8 mouse cellular contexts compared by ENCODE assay signal in genomic region chr13:21453042-21453441, GRCm38 (mm10). TPM values are rescaled to one million over a fixed set of nuclear protein-coding genes. Genes with fewer than 3 reads are reported as not detected.
DNase-seq lines count a peak whose midpoint lies in the region; ATAC-seq and TF ChIP-seq lines count a peak whose summit lies in the region.

No protein-coding gene starts in this region.

- DNase-seq in cerebellum, adult 2 months, result no peak
- DNase-seq in cerebellum, postnatal 25 days, result no peak
- peak; percentile 48 for DNase-seq in retina, adult 2 months (ENCODE audit: low read depth, low spot score)
- no peak for DNase-seq in retina, embryonic 14.5 days (ENCODE audit: low spot score)
- no peak for DNase-seq in liver, embryonic 11.5 days (ENCODE audit: low spot score)
- no peak for DNase-seq in left cerebral cortex, postnatal 10 days (ENCODE audit: extremely low spot score in 1 of 2, low spot score in 2 of 2)
- DNase-seq in retina, postnatal 1 day, result no peak

- H3K36me3 ChIP-seq in liver, embryonic 11.5 days (ENCODE audit: control insufficient read depth, insufficient read depth, low read length), result no peaks in the 10 kb centered on the region
- H3K36me3 ChIP-seq in stomach, embryonic 15.5 days, result peaks cover 1% of the 10 kb centered on the region

- peak overlapping the region; percentile 79 for H3K4me3 ChIP-seq in cerebellum, adult 2 months (replicated peaks; ENCODE audit: insufficient read depth, low read depth, low read length)
- peak overlapping the region; percentile 75 for H3K4me3 ChIP-seq in liver, embryonic 11.5 days (ENCODE audit: low read depth, low read length)
- H3K4me3 ChIP-seq in stomach, embryonic 15.5 days (replicated peaks), result peak overlapping the region; percentile 74

- no peaks in the 10 kb centered on the region for H3K27me3 ChIP-seq in cerebellum, adult 2 months (ENCODE audit: control insufficient read depth, insufficient read depth, low read length)
- H3K27me3 ChIP-seq in liver, embryonic 11.5 days (replicated peaks; ENCODE audit: control insufficient read depth, insufficient read depth, low read length), result peaks cover 4% of the 10 kb centered on the region
- no peaks in the 10 kb centered on the region for H3K27me3 ChIP-seq in stomach, embryonic 15.5 days (replicated peaks)

- H3K4me1 ChIP-seq in cerebellum, adult 2 months (ENCODE audit: control insufficient read depth, insufficient read depth, low read length), result peaks cover 4% of the 10 kb centered on the region
- H3K4me1 ChIP-seq in liver, embryonic 11.5 days (replicated peaks; ENCODE audit: control insufficient read depth, insufficient read depth, low read length), result 0 out of 2 replicates have a peak, but pooled peaks cover 3% of the 10 kb centered on the region
- H3K4me1 ChIP-seq in stomach, embryonic 15.5 days, result peaks cover 6% of the 10 kb centered on the region; the same call in 1 of the 2 replicates

- no peaks in the 10 kb centered on the region for H3K9me3 ChIP-seq in liver, embryonic 11.5 days (ENCODE audit: control insufficient read depth, low read length)
- no peaks in the 10 kb centered on the region for H3K9me3 ChIP-seq in stomach, embryonic 15.5 days

- no peak for TF ChIP-seq CTCF in cerebellum, adult 2 months (IDR thresholded peaks at IDR 0.05; ENCODE audit: borderline replicate concordance, insufficient read depth, low read depth, low read length)

- H3K27ac ChIP-seq in cerebellum, adult 2 months (ENCODE audit: insufficient read depth, low read length), result peak overlapping the region; percentile 50
- no peak overlapping the region for H3K27ac ChIP-seq in liver, embryonic 11.5 days (ENCODE audit: low read depth, low read length)
- peak overlapping the region; percentile 85 for H3K27ac ChIP-seq in stomach, embryonic 15.5 days

- WGBS in cerebellum, adult 2 months, result 2% methylated on average over 13 of the region's 13 CpGs
- 2% methylated on average over 13 of the region's 13 CpGs for WGBS in liver, embryonic 11.5 days
- 2% methylated on average over 13 of the region's 13 CpGs for WGBS in stomach, embryonic 15.5 days

- no peak for ATAC-seq in liver, embryonic 11.5 days (replicated peaks; ENCODE audit: low FRiP score)
- no peak for ATAC-seq in stomach, embryonic 15.5 days (ENCODE audit: insufficient read depth, low FRiP score, low read depth)

- peak overlapping the region; percentile 83 for H3K4me2 ChIP-seq in liver, embryonic 11.5 days
- peak overlapping the region; percentile 48 for H3K4me2 ChIP-seq in stomach, embryonic 15.5 days

- no peak for TF ChIP-seq POLR2A in cerebellum, adult 2 months (IDR thresholded peaks at IDR 0.05; ENCODE audit: borderline replicate concordance, insufficient read depth, low read length)

- intact Hi-C loops in left cerebral cortex, postnatal 10 days (cut with DNase I), result loop anchor here (5.0 kb wide), 1 partner anchor 51 kb away; the partner anchor contains the start of gene Zkscan3

- H3K9ac ChIP-seq in liver, embryonic 11.5 days (ENCODE audit: low read depth, low read length), result peak overlapping the region; percentile 69
- H3K9ac ChIP-seq in stomach, embryonic 15.5 days, result peak overlapping the region; percentile 55; the same call in 1 of the 2 replicates

RNA-seq across cellular contexts. Expression of gene Zscan26, which starts 0.5 kb away (rescaled TPM):
- 69.3 and 71.9 TPM in 2 replicates for polyA plus RNA-seq in cerebellum, adult 2 months (2012; rRNA removed)
- 13.5 and 16.6 TPM in 2 replicates for polyA plus RNA-seq in liver, embryonic 11.5 days (2014; fragmentation: Nextera tagmentation; extraction: Ambion mirVana)
- polyA plus RNA-seq in stomach, embryonic 15.5 days (2015; fragmentation: Nextera tagmentation; extraction: Ambion mirVana), result 33.0 and 36.3 TPM in 2 replicates
- 10 to 100 TPM; 27.6 to 30.0 TPM for total RNA-seq in left cerebral cortex, postnatal 10 days (2021)

RNA-seq across cellular contexts. Expression of gene Pgbd1, which starts 12.2 kb away (rescaled TPM):
- 2.6 and 2.7 TPM in 2 replicates for polyA plus RNA-seq in cerebellum, adult 2 months (2012; rRNA removed)
- polyA plus RNA-seq in liver, embryonic 11.5 days (2014; fragmentation: Nextera tagmentation; extraction: Ambion mirVana), result 2.4 and 2.8 TPM in 2 replicates
- 2.5 and 2.6 TPM in 2 replicates for polyA plus RNA-seq in stomach, embryonic 15.5 days (2015; fragmentation: Nextera tagmentation; extraction: Ambion mirVana)
- 1 to 10 TPM; 1.5 to 2.1 TPM for total RNA-seq in left cerebral cortex, postnatal 10 days (2021)

RNA-seq across cellular contexts. Expression of gene Nkapl, which starts 15.3 kb away (rescaled TPM):
- 0.44 and 0.54 TPM in 2 replicates for polyA plus RNA-seq in cerebellum, adult 2 months (2012; rRNA removed)
- polyA plus RNA-seq in liver, embryonic 11.5 days (2014; fragmentation: Nextera tagmentation; extraction: Ambion mirVana), result 1.1 and 1.5 TPM in 2 replicates
- 2.4 and 2.6 TPM in 2 replicates for polyA plus RNA-seq in stomach, embryonic 15.5 days (2015; fragmentation: Nextera tagmentation; extraction: Ambion mirVana)
- 1 to 10 TPM in 1 of 2 experiments, under 1 TPM in 1; 0.77 to 1.0 TPM for total RNA-seq in left cerebral cortex, postnatal 10 days (2021)

RNA-seq across cellular contexts. Expression of gene Zkscan4, which starts 25.7 kb away (rescaled TPM):
- 3.6 and 4.2 TPM in 2 replicates for polyA plus RNA-seq in cerebellum, adult 2 months (2012; rRNA removed)
- polyA plus RNA-seq in liver, embryonic 11.5 days (2014; fragmentation: Nextera tagmentation; extraction: Ambion mirVana), result 0.90 and 1.1 TPM in 2 replicates
- 2.9 and 3.1 TPM in 2 replicates for polyA plus RNA-seq in stomach, embryonic 15.5 days (2015; fragmentation: Nextera tagmentation; extraction: Ambion mirVana)
- 1 to 10 TPM; 7.4 TPM for total RNA-seq in left cerebral cortex, postnatal 10 days (2021)

RNA-seq across cellular contexts. Expression of gene Gm10065, which starts 26.2 kb away (rescaled TPM):
- polyA plus RNA-seq in cerebellum, adult 2 months (2012; rRNA removed), result not detected in 2 replicates
- not detected in 2 replicates for polyA plus RNA-seq in liver, embryonic 11.5 days (2014; fragmentation: Nextera tagmentation; extraction: Ambion mirVana)
- not detected in 2 replicates for polyA plus RNA-seq in stomach, embryonic 15.5 days (2015; fragmentation: Nextera tagmentation; extraction: Ambion mirVana)
- total RNA-seq in left cerebral cortex, postnatal 10 days (2021), result not detected
